Mouse (Mus musculus) ES-Bruce4 (cell line): ENCODE data around the gene Lnpep.

Experiments used
- EP300 ChIP-seq: IDR thresholded peaks from 2 replicates; pipeline ENCODE4 v1.6.1; 2011; ENCODE audit warnings: low read depth, low read length; ENCODE audit not compliant: insufficient read depth
- POLR2A ChIP-seq: IDR thresholded peaks from one replicate; pipeline ENCODE4 v1.8.1; 2011; ENCODE audit warnings: low read length; ENCODE audit not compliant: insufficient read depth

DNA sequence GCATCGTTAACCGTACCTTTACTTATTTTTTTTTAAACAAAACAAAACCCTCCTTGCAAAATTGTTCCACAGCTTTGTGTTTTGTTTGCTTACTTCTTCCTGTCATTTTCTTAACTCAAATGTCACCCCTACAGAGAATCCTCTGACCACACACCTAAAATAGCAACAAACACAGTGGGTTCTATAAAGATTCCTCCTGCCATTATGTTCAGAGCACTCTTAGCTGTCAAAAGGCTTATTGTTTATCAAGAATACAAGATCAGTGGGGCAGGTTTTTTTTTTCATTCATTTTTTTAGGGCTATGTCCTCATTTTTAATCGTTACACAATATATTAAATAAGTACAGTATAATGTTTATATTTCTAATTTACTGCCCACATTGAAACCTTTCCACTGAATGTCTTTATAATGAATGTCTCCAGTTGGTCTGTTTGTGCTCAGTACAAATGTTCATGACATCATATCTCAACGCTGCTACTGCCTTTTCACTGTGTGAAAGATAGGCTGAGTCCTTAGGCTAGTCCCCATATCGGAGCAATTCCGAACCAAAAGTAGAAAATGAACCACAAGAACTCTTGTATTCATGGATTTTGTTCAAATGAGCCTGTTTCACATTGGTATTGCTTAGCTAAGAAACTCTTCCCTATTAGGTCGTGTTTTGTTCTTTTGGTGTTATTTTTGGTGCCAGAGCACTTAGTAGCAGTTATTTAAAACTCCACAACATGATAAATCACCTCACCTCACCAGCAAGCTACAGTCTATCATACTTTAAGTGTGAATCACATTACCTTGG lies 1.2 kb upstream of the Lnpep start:
- TF ChIP-seq EP300 (no peak), POLR2A (no peak)
